Mouse (Mus musculus): Measurements from ENCODE around the gene Lhx3.

Gene Lhx3

GRCm38 (mm10) chr2:26208126-26208789 is at the start of gene Lhx3:
Gene Lhx3, minus strand, starts transcription at chr2:26208289.
- peak; percentile 82 for DNase-seq (ENCODE audit: low read depth)

DNA sequence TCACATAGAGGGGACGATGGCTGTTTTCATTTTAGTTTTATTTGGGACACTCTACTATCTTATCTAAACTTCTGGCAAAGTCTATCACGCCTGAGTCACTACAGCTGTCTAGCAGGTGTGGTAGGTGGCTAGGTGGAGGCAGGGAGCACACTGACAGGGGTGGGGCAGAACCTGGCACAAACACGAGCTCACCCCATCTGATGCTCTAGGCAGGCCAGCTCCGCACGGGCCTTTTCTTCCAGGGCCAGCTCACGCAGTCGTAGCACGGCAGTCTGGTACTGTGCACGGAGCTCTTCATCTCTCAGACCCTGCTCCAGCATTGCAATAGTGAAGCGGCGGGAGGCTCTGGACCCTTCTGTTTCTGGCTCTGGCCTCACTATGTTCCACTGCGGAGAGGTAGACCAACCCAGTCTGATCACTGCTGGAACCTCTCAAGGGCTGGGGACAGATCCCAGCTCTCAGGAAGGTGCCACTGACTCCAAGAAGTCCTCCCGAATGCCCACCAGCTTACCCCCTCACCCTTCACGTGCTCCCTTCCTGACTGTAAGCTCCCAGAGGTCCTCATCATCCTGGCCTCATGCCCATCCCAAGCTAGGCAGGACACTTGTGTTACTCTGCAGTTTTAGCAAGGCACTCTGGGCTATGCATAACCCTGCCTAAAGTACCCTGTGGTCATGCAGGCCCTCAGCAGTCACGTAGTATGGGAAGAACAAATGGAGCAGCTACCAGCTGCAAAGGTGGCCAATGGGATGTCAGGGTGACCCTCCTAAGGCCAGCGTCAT is 49.4 kb upstream of the Lhx3 start:
- DNase-seq (ENCODE audit: low read depth), result no peak

GRCm38 (mm10) chr2:26254816-26255215 is 46.7 kb upstream of the Lhx3 start:
- DNase-seq (ENCODE audit: low read depth), result no peak

DNA sequence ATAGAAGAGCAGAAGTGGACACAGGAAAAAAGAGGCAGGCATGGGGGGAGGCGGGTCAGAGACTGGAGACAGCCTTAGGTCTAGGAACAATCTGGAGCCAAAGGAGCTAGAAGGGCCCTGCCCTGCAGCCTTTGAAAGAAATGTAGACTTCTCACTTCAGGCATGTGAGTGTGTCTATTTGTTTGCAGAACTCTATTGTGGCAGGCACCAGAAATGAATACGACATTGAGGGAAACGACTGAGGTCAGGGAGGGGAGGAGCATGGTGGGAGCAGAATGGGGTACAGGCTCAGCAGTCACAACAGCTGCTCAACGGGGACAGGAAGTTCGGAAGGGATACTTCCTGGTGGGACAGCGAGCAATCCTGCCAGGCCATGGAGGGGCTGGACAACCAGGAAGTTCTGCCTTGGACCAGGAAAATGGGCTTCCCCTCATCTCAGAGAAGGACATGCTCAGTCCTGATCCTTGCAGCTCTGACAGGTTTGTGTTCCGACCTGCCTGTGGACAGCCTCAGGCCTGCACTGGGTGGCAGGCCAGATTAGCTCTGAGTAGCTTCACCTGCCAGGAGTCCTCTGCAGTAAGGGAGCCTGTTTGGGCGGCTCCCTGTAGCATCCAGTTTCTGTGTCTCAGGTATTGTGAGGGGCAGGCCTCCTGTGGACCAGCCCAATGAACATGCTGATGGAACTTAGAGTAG is 44.6 kb upstream of the Lhx3 start:
- no peak for DNase-seq (ENCODE audit: low read depth)

GRCm38 (mm10) chr2:26247531-26247930 is 39.4 kb upstream of the Lhx3 start:
- DNase-seq (ENCODE audit: low read depth), result peak; percentile 69

DNA sequence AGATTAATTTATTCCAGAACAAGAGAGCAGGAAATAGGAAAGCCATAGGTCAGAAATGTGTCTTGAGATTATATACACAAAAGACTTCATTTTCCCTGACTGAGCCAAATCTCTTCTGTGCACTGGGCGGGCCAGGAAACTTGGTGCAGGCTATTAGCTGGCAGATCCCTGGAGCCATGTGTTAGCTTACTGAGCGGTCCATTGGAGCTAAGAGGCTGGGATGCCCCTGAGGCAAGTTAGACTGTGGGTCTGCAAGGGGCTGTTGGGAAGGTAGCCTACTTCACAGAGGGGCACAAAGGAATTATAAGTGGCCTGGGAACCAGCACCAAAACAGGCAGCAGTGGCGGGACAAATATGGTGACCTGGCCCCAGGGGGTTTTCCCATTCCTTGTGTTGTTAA is 32.8 kb upstream of the Lhx3 start:
- peak; percentile 13 for DNase-seq (ENCODE audit: low read depth)

- no peak for DNase-seq (ENCODE audit: low read depth)
These were observed 32.2 kb upstream of the Lhx3 start for GRCm38 (mm10) chr2:26240330-26240729.

DNA sequence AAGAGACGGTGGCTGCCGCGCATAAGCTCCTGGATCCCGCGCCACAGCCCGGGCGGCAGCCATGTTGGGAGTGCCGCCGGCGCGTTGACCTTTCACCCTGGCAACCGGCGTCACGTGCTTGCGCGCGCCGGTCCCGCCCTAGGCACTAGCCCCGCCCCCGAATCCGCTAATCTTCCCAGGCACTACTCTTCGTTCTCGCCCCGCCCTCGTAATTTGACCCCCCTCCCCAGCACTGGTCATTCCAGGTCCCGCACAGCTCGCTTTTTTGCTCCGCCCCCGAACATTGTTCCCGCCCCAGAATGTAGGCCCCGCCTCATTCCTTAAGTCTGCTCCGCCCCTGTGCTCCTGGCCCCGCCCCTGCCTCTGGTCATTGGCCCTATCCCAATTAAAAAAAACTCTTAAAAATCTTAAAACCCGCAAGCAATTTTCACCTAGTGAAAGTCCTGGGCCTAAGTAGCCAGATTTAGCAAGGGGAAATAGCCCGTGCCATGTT is 29.2 kb upstream of the Lhx3 start, which contains the start of gene Qsox2:
Qsox2 (minus strand) TSS at position 236 of the 493 bp plus-strand sequence.
- peak; percentile 98 for DNase-seq (ENCODE audit: low read depth)

GRCm38 (mm10) chr2:26236681-26237289 is 28.7 kb upstream of the Lhx3 start:
- no peak for DNase-seq (ENCODE audit: low read depth)

DNA sequence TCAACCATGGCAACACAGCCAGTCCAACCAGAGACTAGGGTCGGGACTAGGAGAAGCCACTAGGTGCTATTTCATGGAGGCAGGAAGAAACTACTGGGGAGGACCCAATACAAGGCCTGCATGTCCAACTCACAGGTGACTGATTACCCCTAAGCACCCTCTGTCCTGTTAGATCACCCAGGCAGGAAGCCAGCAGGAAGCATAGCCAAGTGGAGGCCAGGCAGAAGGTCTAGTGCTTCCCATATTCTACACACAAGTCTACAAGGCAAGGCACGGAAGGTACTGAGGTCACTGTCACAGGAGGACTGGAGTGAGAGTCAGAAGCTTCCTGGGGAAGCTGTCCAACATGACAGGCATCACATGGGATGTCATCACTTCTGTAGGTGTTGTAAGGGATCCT is 26.7 kb upstream of the Lhx3 start:
- DNase-seq (ENCODE audit: low read depth), result no peak

GRCm38 (mm10) chr2:26234253-26234652 is 26.2 kb upstream of the Lhx3 start:
- DNase-seq (ENCODE audit: low read depth), result no peak

- DNase-seq (ENCODE audit: low read depth), result no peak
These were observed 23.3 kb upstream of the Lhx3 start for GRCm38 (mm10) chr2:26231366-26231765.

DNA sequence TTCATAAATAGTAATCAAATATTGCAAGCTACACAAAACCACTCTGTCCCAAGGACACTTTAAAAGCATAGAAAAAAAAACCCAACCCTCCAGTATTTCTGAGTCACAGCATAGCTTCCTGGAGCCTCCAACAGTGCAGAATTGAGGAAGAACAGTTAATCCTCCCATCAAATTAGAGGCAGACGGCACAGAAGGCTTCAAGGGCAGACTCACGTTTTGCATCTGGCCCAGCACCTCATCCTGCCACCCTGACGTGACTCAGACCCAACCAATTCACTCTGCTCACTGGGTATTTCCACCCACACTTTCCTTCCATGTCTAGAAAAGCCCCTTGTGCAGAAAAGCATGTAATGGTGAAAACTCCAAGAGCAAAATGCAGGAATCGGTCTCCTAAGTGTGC is 22.2 kb upstream of the Lhx3 start:
- peak; percentile 42 for DNase-seq (ENCODE audit: low read depth)

DNA sequence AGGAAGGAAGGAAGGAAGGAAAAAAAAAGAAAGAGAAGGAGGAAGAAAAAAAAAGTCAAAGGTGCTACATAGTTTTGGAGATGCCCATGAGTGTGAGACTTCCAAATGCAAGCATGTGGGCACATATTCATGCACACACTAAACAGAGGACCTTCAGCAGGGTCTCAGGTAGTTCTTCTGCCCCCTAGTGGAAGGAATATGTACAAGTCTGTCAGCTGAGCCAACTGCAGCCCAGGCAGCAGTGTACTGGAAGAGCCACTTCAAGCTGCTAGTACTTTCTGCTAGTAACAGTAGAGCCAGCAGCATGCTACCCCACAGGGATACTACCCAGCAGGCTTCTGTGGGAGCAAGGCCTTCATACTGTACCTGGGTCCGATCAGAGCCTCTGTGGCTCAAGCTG is 19.7 kb upstream of the Lhx3 start:
- peak; percentile 80 for DNase-seq (ENCODE audit: low read depth)

GRCm38 (mm10) chr2:26225242-26225641 is 17.2 kb upstream of the Lhx3 start:
- DNase-seq (ENCODE audit: low read depth), result no peak

DNA sequence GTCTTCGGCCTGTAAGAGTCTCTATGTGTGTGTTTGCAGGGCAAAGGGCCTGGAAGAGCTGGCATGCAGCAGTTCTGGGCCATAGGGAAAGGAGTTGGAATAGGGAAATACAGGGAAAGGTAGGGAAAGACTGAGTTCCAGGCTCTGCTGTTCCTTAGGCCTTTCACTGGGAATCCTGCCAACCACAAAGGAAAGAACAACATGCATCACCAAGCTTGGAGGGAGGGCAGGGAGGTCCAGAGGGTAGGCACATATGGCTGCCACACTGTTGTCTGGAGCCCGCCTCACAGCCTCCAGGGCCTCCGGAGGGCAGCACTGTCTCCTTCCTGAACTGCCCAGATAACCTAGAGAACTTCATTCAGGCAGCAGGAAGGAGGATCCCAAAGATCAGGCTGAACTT is 15.9 kb upstream of the Lhx3 start:
- DNase-seq (ENCODE audit: low read depth), result peak; percentile 78

- no peak for DNase-seq (ENCODE audit: low read depth)
These were observed 6.4 kb upstream of the Lhx3 start for GRCm38 (mm10) chr2:26214526-26214925.

DNA sequence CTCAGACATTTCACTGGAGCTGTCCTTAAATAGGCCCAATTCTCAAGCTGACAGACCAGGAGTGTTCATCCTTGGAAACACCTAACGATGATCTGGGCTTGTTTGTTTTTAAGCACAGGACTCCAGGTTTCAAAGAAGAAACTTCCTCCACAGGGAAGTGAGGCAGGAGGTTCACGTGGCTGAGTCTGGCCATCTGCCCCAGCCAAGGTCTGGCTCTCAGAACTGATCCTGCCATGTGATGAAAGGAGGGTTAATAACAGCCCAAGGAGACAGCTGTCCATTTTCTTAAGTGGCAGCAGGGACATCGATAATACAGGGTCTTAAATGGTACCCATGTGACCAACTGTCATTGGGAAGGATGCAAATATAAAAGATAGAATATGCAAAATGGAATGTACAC is 1.5 kb upstream of the Lhx3 start:
- no peak for DNase-seq (ENCODE audit: low read depth)

GRCm38 (mm10) chr2:26207559-26207958 is 530 bp downstream of the Lhx3 start:
- DNase-seq (ENCODE audit: low read depth), result no peak

GRCm38 (mm10) chr2:26205761-26206160 is 2.3 kb downstream of the Lhx3 start:
- DNase-seq (ENCODE audit: low read depth), result no peak

- peak; percentile 39 for DNase-seq (ENCODE audit: low read depth)
These were observed 3.0 kb downstream of the Lhx3 start for GRCm38 (mm10) chr2:26205126-26205525.

DNA sequence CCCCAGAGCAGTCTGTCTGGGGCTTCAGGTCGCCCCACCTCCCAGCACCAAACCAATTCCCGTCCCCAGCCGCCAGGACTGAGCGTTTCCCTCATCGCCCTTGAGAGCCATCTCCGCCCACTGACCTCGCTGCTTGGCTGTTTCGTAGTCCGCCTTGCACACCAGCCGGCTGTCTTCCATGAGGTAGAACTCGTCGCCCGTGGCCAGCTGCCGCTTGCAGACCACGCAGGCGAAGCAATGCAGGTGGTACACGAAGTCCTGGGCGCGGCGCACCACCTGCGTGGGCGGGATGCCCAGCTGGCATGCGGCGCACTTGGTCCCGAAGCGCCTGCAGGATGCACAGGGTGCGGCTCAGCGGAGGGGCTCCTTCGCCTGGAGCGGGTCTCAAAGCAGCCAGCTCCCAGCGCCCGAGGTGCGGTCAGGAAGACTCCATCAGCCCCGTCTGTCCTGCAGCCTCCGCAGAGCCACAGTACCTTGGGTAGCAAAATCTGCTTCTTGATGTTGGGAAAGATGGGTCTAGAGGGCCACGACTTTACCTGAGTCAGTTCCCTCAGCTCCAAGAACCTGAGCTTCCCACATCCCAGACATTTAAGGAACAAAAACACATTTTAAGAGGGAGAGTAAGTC is 5.1 kb downstream of the Lhx3 start:
- no peak for DNase-seq (ENCODE audit: low read depth)

All from NIH3T3 (cell line).